Mouse (Mus musculus) brain, embryonic 14.5 days (tissue): Measurements from ENCODE around the gene Spsb1.

ENCODE experiments used
- CTCF ChIP-seq: fragments of 200-500 bp; IDR thresholded peaks from 2 replicates; pipeline ENCODE4 v1.5.1; 2012; ENCODE audit warnings: inconsistent platforms, mild to moderate bottlenecking, moderate library complexity, borderline replicate concordance; ENCODE audit not compliant: insufficient read depth, insufficient read length; ENCODE audit errors: extremely low read depth
- POLR2A ChIP-seq: fragments of 200-500 bp; IDR thresholded peaks from 2 replicates; pipeline ENCODE4 v1.6.1; 2012; ENCODE audit warnings: mild to moderate bottlenecking, inconsistent platforms, borderline replicate concordance; ENCODE audit not compliant: poor library complexity, insufficient read depth, insufficient read length, severe bottlenecking; ENCODE audit errors: extremely low read depth

- TF ChIP-seq CTCF: no peak
- no peak for TF ChIP-seq POLR2A
Observed at GRCm38 (mm10) chr4:149858097-149858496, 96.7 kb downstream of the Spsb1 start.
